ENCODE assay signal across 14 mouse cellular contexts in genomic region chr11:120568324-120568723, GRCm38 (mm10). TPM values are rescaled to one million over a fixed set of nuclear protein-coding genes. Genes with fewer than 3 reads are reported as not detected.
"Had no signal": no experiment of that assay in that cellular context is flagged by ENCODE, and none has a peak within 500 bp of the region (broad histone marks: within the 10 kb centered on the region; RNA-seq: fewer than 3 reads in every experiment).

No protein-coding gene starts in this region.

- H3K27ac ChIP-seq: liver, embryonic 13.5 days; neural tube, embryonic 13.5 days had no signal

- H3K4me3 ChIP-seq: liver, embryonic 13.5 days; neural tube, embryonic 13.5 days had no signal

- H3K9me3 ChIP-seq: liver, embryonic 13.5 days; neural tube, embryonic 13.5 days had no signal

- ATAC-seq: liver, postnatal 0 days had no signal

- H3K9ac ChIP-seq: liver, embryonic 13.5 days; liver, postnatal 0 days; neural tube, embryonic 13.5 days had no signal

- DNase-seq: kidney, adult 9 months; kidney, postnatal 14 days; liver, embryonic 13.5 days; liver, postnatal 0 days; lung, postnatal 36 days; midbrain, embryonic 14.5 days; retina, postnatal 1 day; right cerebral cortex, postnatal 4 days; spleen, adult 18-20 months; thymus, adult 18-20 months; thymus, postnatal 14 days had no signal

- H3K27me3 ChIP-seq: liver, embryonic 13.5 days; neural tube, embryonic 13.5 days had no signal

- H3K4me2 ChIP-seq: liver, embryonic 13.5 days; neural tube, embryonic 13.5 days had no signal

RNA-seq across cellular contexts. Expression of gene Ppp1r27, which starts 17.4 kb away (rescaled TPM):
- total RNA-seq: left cerebral cortex, postnatal 36 days had no signal
- polyA plus RNA-seq: midbrain, embryonic 14.5 days; neural tube, embryonic 13.5 days; stomach, embryonic 14.5 days had no signal
